Mouse (Mus musculus) c-Kit-negative CD71-positive TER-119-positive erythroid progenitor cells, embryonic 14.5 days (primary cell): Measurements from ENCODE around the gene Rftn1.

Experiments used
- DNase-seq: peaks from one replicate; pipeline ENCODE4 v3.0.0-alpha.2; 2013; ENCODE audit warnings: low read depth, low spot score

Rftn1 gene

GRCm38 (mm10) chr17:50201828-50202445 is 11.5 kb upstream of the Rftn1 start:
- DNase-seq, result no peak

GRCm38 (mm10) chr17:50199075-50199850 is 8.8 kb upstream of the Rftn1 start:
- no peak for DNase-seq

GRCm38 (mm10) chr17:50197572-50197971 is 7.1 kb upstream of the Rftn1 start:
- no peak for DNase-seq

GRCm38 (mm10) chr17:50196005-50196672 is 5.7 kb upstream of the Rftn1 start:
- no peak for DNase-seq

- no peak for DNase-seq
These were observed 4.9 kb upstream of the Rftn1 start for GRCm38 (mm10) chr17:50195399-50195798.

- no peak for DNase-seq
These were observed 4.1 kb upstream of the Rftn1 start for GRCm38 (mm10) chr17:50194541-50194940.

GRCm38 (mm10) chr17:50193653-50194052 is 3.2 kb upstream of the Rftn1 start:
- no peak for DNase-seq

- DNase-seq, result no peak
These were observed 2.0 kb upstream of the Rftn1 start for GRCm38 (mm10) chr17:50192376-50192940.

- no peak for DNase-seq
These were observed 964 bp upstream of the Rftn1 start for GRCm38 (mm10) chr17:50191318-50191957.

- no peak for DNase-seq
These were observed 977 bp downstream of the Rftn1 start for GRCm38 (mm10) chr17:50189381-50190012.

GRCm38 (mm10) chr17:50188662-50189345 is 1.7 kb downstream of the Rftn1 start:
- no peak for DNase-seq

- no peak for DNase-seq
These were observed 4.9 kb downstream of the Rftn1 start for GRCm38 (mm10) chr17:50185616-50186015.

- DNase-seq, result no peak
These were observed 5.4 kb downstream of the Rftn1 start for GRCm38 (mm10) chr17:50185083-50185482.

- DNase-seq, result no peak
These were observed 6.0 kb downstream of the Rftn1 start for GRCm38 (mm10) chr17:50184217-50185038.

GRCm38 (mm10) chr17:50183300-50183699 is 7.2 kb downstream of the Rftn1 start:
- DNase-seq, result no peak

- DNase-seq, result no peak
These were observed 7.9 kb downstream of the Rftn1 start for GRCm38 (mm10) chr17:50182542-50182951.

GRCm38 (mm10) chr17:50180899-50181570 is 9.4 kb downstream of the Rftn1 start:
- no peak for DNase-seq

- DNase-seq, result no peak
These were observed 16.7 kb downstream of the Rftn1 start for GRCm38 (mm10) chr17:50173776-50174175.

GRCm38 (mm10) chr17:50173368-50173767 is 17.1 kb downstream of the Rftn1 start:
- DNase-seq, result no peak
